Mouse (Mus musculus): Measurements from ENCODE around the gene Cacng2. TPM values are rescaled to one million over a fixed set of nuclear protein-coding genes. Genes with fewer than 3 reads are reported as not detected.
"Not testable (repeated sequence)": the region's sequence is repeated elsewhere in the genome, so short reads cannot be mapped to it uniquely, and the experiment has no call there.

The Cacng2 gene
- polyA plus RNA-seq, 1 experiment from 2014 or later: 0.22 TPM

GRCm38 (mm10) chr15:78044826-78045225 lies 75.0 kb downstream of the Cacng2 start:
- no peaks in the 10 kb centered on the region for H3K36me3 ChIP-seq
- no peaks in the 10 kb centered on the region for H3K4me1 ChIP-seq
- 81% methylated on average over 6 of the region's 6 CpGs for WGBS
- no peak overlapping the region for H3K27ac ChIP-seq (replicated peaks)
- no peak for DNase-seq (ENCODE audit: low spot score)
- H3K27me3 ChIP-seq (ENCODE audit: low read depth, poor library complexity, severe bottlenecking): no peaks in the 10 kb centered on the region
- no peaks in the 10 kb centered on the region for H3K9me3 ChIP-seq (replicated peaks)
- no peak overlapping the region for H3K4me3 ChIP-seq

- H3K4me1 ChIP-seq: no peaks in the 10 kb centered on the region
- DNase-seq (ENCODE audit: low spot score): no peak
- H3K9me3 ChIP-seq (replicated peaks): no peaks in the 10 kb centered on the region
- no peak overlapping the region for H3K27ac ChIP-seq (replicated peaks)
- 89% methylated on average over 8 of the region's 8 CpGs for WGBS
- no peaks in the 10 kb centered on the region for H3K36me3 ChIP-seq
- no peak overlapping the region for H3K4me3 ChIP-seq
- no peaks in the 10 kb centered on the region for H3K27me3 ChIP-seq (ENCODE audit: low read depth, poor library complexity, severe bottlenecking)
These were observed 77.1 kb downstream of the Cacng2 start for GRCm38 (mm10) chr15:78042706-78043105.

- no peak for DNase-seq (ENCODE audit: low spot score)
- 90% methylated on average over 10 of the region's 10 CpGs for WGBS
These were observed 82.2 kb downstream of the Cacng2 start for GRCm38 (mm10) chr15:78037626-78038025.

GRCm38 (mm10) chr15:78036586-78036985 lies 83.2 kb downstream of the Cacng2 start:
- DNase-seq (ENCODE audit: low spot score): no peak
- H3K27me3 ChIP-seq (ENCODE audit: low read depth, poor library complexity, severe bottlenecking): no peaks in the 10 kb centered on the region
- H3K36me3 ChIP-seq: no peaks in the 10 kb centered on the region

More at GRCm38 (mm10) chr15:78037626-78038025, 82.2 kb downstream of the Cacng2 start:
- H3K27ac ChIP-seq (replicated peaks): no peak overlapping the region
- no peaks in the 10 kb centered on the region for H3K9me3 ChIP-seq (replicated peaks)
- H3K4me3 ChIP-seq: no peak overlapping the region
- H3K27me3 ChIP-seq (ENCODE audit: low read depth, poor library complexity, severe bottlenecking): no peaks in the 10 kb centered on the region
- H3K4me1 ChIP-seq: no peaks in the 10 kb centered on the region
- H3K36me3 ChIP-seq: no peaks in the 10 kb centered on the region

GRCm38 (mm10) chr15:78029938-78030337 lies 89.9 kb downstream of the Cacng2 start:
- H3K9me3 ChIP-seq (replicated peaks): no peaks in the 10 kb centered on the region
- no peak for DNase-seq (ENCODE audit: low spot score)
- WGBS: 76% methylated on average over 8 of the region's 8 CpGs

More at GRCm38 (mm10) chr15:78036586-78036985, 83.2 kb downstream of the Cacng2 start:
- Histone ChIP-seq H3K4me3 (no peak overlapping the region), H3K9me3 (replicated peaks) (no peaks in the 10 kb centered on the region), H3K27ac (replicated peaks) (no peak overlapping the region), H3K4me1 (no peaks in the 10 kb centered on the region)
- 74% methylated on average over 2 of the region's 2 CpGs for WGBS

GRCm38 (mm10) chr15:78026521-78026920 lies 93.3 kb downstream of the Cacng2 start:
- WGBS: 86% methylated on average over 6 of the region's 6 CpGs
- Histone ChIP-seq H3K27me3 (ENCODE audit: low read depth, poor library complexity, severe bottlenecking) (no peaks in the 10 kb centered on the region), H3K9me3 (replicated peaks) (no peaks in the 10 kb centered on the region), H3K36me3 (no peaks in the 10 kb centered on the region), H3K4me1 (no peaks in the 10 kb centered on the region), H3K4me3 (no peak overlapping the region), H3K27ac (replicated peaks) (no peak overlapping the region)
- DNase-seq (ENCODE audit: low spot score): no peak

More at GRCm38 (mm10) chr15:78029938-78030337, 89.9 kb downstream of the Cacng2 start:
- H3K4me1 ChIP-seq: no peaks in the 10 kb centered on the region
- no peaks in the 10 kb centered on the region for H3K27me3 ChIP-seq (ENCODE audit: low read depth, poor library complexity, severe bottlenecking)
- no peaks in the 10 kb centered on the region for H3K36me3 ChIP-seq
- H3K4me3 ChIP-seq: no peak overlapping the region
- H3K27ac ChIP-seq (replicated peaks): no peak overlapping the region

GRCm38 (mm10) chr15:78024211-78024610 lies 95.6 kb downstream of the Cacng2 start:
- no peaks in the 10 kb centered on the region for H3K9me3 ChIP-seq (replicated peaks)
- H3K4me3 ChIP-seq: no peak overlapping the region
- H3K27ac ChIP-seq (replicated peaks): no peak overlapping the region
- DNase-seq (ENCODE audit: low spot score): no peak
- WGBS: 88% methylated on average over 4 of the region's 4 CpGs
- H3K27me3 ChIP-seq (ENCODE audit: low read depth, poor library complexity, severe bottlenecking): no peaks in the 10 kb centered on the region
- no peaks in the 10 kb centered on the region for H3K4me1 ChIP-seq
- H3K36me3 ChIP-seq: no peaks in the 10 kb centered on the region

- Histone ChIP-seq H3K9me3 (replicated peaks) (no peaks in the 10 kb centered on the region), H3K27me3 (ENCODE audit: low read depth, poor library complexity, severe bottlenecking) (no peaks in the 10 kb centered on the region), H3K4me1 (no peaks in the 10 kb centered on the region), H3K4me3 (no peak overlapping the region), H3K27ac (replicated peaks) (no peak overlapping the region), H3K36me3 (no peaks in the 10 kb centered on the region)
- WGBS: 97% methylated on average over 1 of the region's 1 CpGs
- DNase-seq (ENCODE audit: low spot score): no peak
These were observed 105.8 kb downstream of the Cacng2 start for GRCm38 (mm10) chr15:78014046-78014445.

GRCm38 (mm10) chr15:78008206-78008605 lies 111.6 kb downstream of the Cacng2 start:
- H3K36me3 ChIP-seq; H3K9me3 ChIP-seq (replicated peaks); H3K27me3 ChIP-seq (ENCODE audit: low read depth, poor library complexity, severe bottlenecking); H3K4me3 ChIP-seq; DNase-seq (ENCODE audit: low spot score); H3K27ac ChIP-seq (replicated peaks): not testable (repeated sequence)
- peaks cover 23% of the 10 kb centered on the region for H3K4me1 ChIP-seq
- 95% methylated on average over 8 of the region's 8 CpGs for WGBS

GRCm38 (mm10) chr15:78003929-78004328 lies 115.9 kb downstream of the Cacng2 start:
- Histone ChIP-seq H3K27me3 (ENCODE audit: low read depth, poor library complexity, severe bottlenecking) (0 out of 2 replicates have a peak, but pooled peaks cover 4% of the 10 kb centered on the region), H3K4me3 (no peak overlapping the region), H3K4me1 (peaks cover 41% of the 10 kb centered on the region), H3K27ac (replicated peaks) (no peak overlapping the region), H3K9me3 (replicated peaks) (no peaks in the 10 kb centered on the region), H3K36me3 (no peaks in the 10 kb centered on the region)
- DNase-seq (ENCODE audit: low spot score): no peak
- 51% methylated on average over 9 of the region's 9 CpGs for WGBS

- Histone ChIP-seq H3K9me3 (replicated peaks) (no peaks in the 10 kb centered on the region), H3K27ac (replicated peaks) (peak overlapping the region; percentile 64), H3K27me3 (ENCODE audit: low read depth, poor library complexity, severe bottlenecking) (0 out of 2 replicates have a peak, but pooled peaks cover 4% of the 10 kb centered on the region), H3K4me3 (no peak overlapping the region), H3K36me3 (no peaks in the 10 kb centered on the region), H3K4me1 (peaks cover 46% of the 10 kb centered on the region)
- 23% methylated on average over 5 of the region's 5 CpGs for WGBS
- DNase-seq (ENCODE audit: low spot score): no peak
These were observed 118.4 kb downstream of the Cacng2 start for GRCm38 (mm10) chr15:78001400-78001799.

- WGBS: 73% methylated on average over 5 of the region's 5 CpGs
- Histone ChIP-seq H3K36me3 (no peaks in the 10 kb centered on the region), H3K27me3 (ENCODE audit: low read depth, poor library complexity, severe bottlenecking) (no peaks in the 10 kb centered on the region), H3K4me3 (no peak overlapping the region), H3K27ac (replicated peaks) (no peak overlapping the region), H3K4me1 (peaks cover 18% of the 10 kb centered on the region), H3K9me3 (replicated peaks) (no peaks in the 10 kb centered on the region)
- DNase-seq (ENCODE audit: low spot score): no peak
These were observed 131.3 kb downstream of the Cacng2 start for GRCm38 (mm10) chr15:77988541-77988940.

- Histone ChIP-seq H3K4me3 (no peak overlapping the region), H3K27ac (replicated peaks) (no peak overlapping the region), H3K4me1 (peaks cover 3% of the 10 kb centered on the region; the same call in 1 of the 2 replicates), H3K9me3 (replicated peaks) (no peaks in the 10 kb centered on the region), H3K36me3 (no peaks in the 10 kb centered on the region), H3K27me3 (ENCODE audit: low read depth, poor library complexity, severe bottlenecking) (no peaks in the 10 kb centered on the region)
- DNase-seq (ENCODE audit: low spot score): no peak
- 35% methylated on average over 3 of the region's 3 CpGs for WGBS
These were observed 136.4 kb downstream of the Cacng2 start for GRCm38 (mm10) chr15:77983391-77983790.
